Mouse (Mus musculus) CD4-positive, CD25-positive, alpha-beta regulatory T cell (primary cell): ENCODE data around the gene Peli1. TPM values are rescaled to one million over a fixed set of nuclear protein-coding genes. Genes with fewer than 3 reads are reported as not detected.

Experiments used
- polyA plus RNA-seq: library from polyadenylated mRNA; unstranded; fragments of 100-300 nt; shearing (Covaris generic); gene quantifications from one replicate; pipeline ENCODE4 v1.2.1, GENCODE M21; 2017

Gene Peli1
- polyA plus RNA-seq, result 361 TPM

GRCm38 (mm10) chr11:21091067-21091427, at the start of gene Peli1:
Peli1 (plus strand) TSS chr11:21091291.

Other genes starting within 250 kb of the Peli1 start
- gene Vps54, start 148.0 kb downstream of the Peli1 start, polyA plus RNA-seq, result 106 TPM